Mouse (Mus musculus) intestine, embryonic 16.5 days (tissue): ENCODE measurements around the gene Prn. TPM values are rescaled to one million over a fixed set of nuclear protein-coding genes. Genes with fewer than 3 reads are reported as not detected.
A peak's percentile ranks its signal among the peaks of the same experiment; 100 is the strongest.

Experiments
- ATAC-seq: fragments of 200-750 bp; cut with Nextera tagmentation; 2 replicates; pipeline ENCODE4 v1.8.0; 2017; ENCODE audit warnings: moderate TSS enrichment, moderate library complexity
- H3K27ac ChIP-seq: fragments of 300-500 bp; sonication (generic); 2 replicates; pipeline ENCODE4 v1.5.1; 2014; ENCODE audit warnings: mild to moderate bottlenecking, low read length
- H3K27me3 ChIP-seq: fragments of 300-500 bp; sonication (generic); replicated peaks from 2 replicates; pipeline ENCODE4 v1.6.1; 2014; ENCODE audit warnings: low read length, control low read depth, mixed read lengths; ENCODE audit not compliant: control insufficient read depth, insufficient read depth
- H3K36me3 ChIP-seq: fragments of 300-500 bp; sonication (generic); 2 replicates; pipeline ENCODE4 v1.6.1; 2014; ENCODE audit warnings: low read length, control low read depth; ENCODE audit not compliant: control insufficient read depth, insufficient read depth
- H3K4me1 ChIP-seq: fragments of 300-500 bp; sonication (generic); 2 replicates; pipeline ENCODE4 v1.6.1; 2014; ENCODE audit warnings: low read length, control low read depth, mixed read lengths; ENCODE audit not compliant: control insufficient read depth, insufficient read depth
- H3K4me2 ChIP-seq: fragments of 300-500 bp; sonication (generic); 2 replicates; pipeline ENCODE4 v1.6.1; 2014; ENCODE audit warnings: low read depth, low read length, control low read depth
- H3K4me3 ChIP-seq: fragments of 300-500 bp; sonication (generic); 2 replicates; pipeline ENCODE4 v1.5.1; 2014; ENCODE audit warnings: mild to moderate bottlenecking, low read length
- H3K9ac ChIP-seq: fragments of 300-500 bp; sonication (generic); 2 replicates; pipeline ENCODE4 v1.6.1; 2014; ENCODE audit warnings: low read depth, low read length
- H3K9me3 ChIP-seq: fragments of 300-500 bp; sonication (generic); 2 replicates; pipeline ENCODE4 v1.6.1; 2016; ENCODE audit warnings: low read length, control low read depth; ENCODE audit not compliant: control insufficient read depth
- WGBS: fragments of 180-500 bp; shearing (Covaris S2); extraction: QIAGEN DNeasy Blood & Tissue Kit; methylation state at CpG from one replicate; pipeline ENCODE4 v1.1.7; 2014; 5-methylcytosine and 5-hydroxymethylcytosine counted together
- polyA plus RNA-seq: library from polyadenylated mRNA; unstranded; fragments of >200 nt; fragmentation: Nextera tagmentation; extraction: Ambion mirVana; gene quantifications from 2 replicates; pipeline ENCODE4 v1.2.1, GENCODE M21; 2015

Gene Prn
- polyA plus RNA-seq, 1 experiment from 2014 or later: not detected

- Histone ChIP-seq H3K9ac (no peak overlapping the region), H3K36me3 (no peaks in the 10 kb centered on the region), H3K4me2 (no peak overlapping the region)
Observed at GRCm38 (mm10) chr2:131883136-131883535, 26.6 kb upstream of the Prn start.

GRCm38 (mm10) chr2:131886503-131887160, 23.1 kb upstream of the Prn start:
- no peak overlapping the region for H3K27ac ChIP-seq
- no peaks in the 10 kb centered on the region for H3K27me3 ChIP-seq
- no peak overlapping the region for H3K4me3 ChIP-seq
- no peaks in the 10 kb centered on the region for H3K36me3 ChIP-seq
- H3K4me1 ChIP-seq: peaks cover 4% of the 10 kb centered on the region
- H3K4me2 ChIP-seq: no peak overlapping the region
- WGBS: 85% methylated on average over 6 of the region's 6 CpGs
- no peak overlapping the region for H3K9ac ChIP-seq
- no peak for ATAC-seq
- H3K9me3 ChIP-seq: no peaks in the 10 kb centered on the region

More at GRCm38 (mm10) chr2:131883136-131883535, 26.6 kb upstream of the Prn start:
- no peaks in the 10 kb centered on the region for H3K27me3 ChIP-seq
- no peaks in the 10 kb centered on the region for H3K9me3 ChIP-seq
- WGBS: 45% methylated on average over 2 of the region's 2 CpGs
- H3K4me1 ChIP-seq: no peaks in the 10 kb centered on the region
- H3K4me3 ChIP-seq: no peak overlapping the region
- no peak overlapping the region for H3K27ac ChIP-seq
- ATAC-seq: no peak

GRCm38 (mm10) chr2:131888233-131888632, 21.5 kb upstream of the Prn start:
- H3K4me1 ChIP-seq: peaks cover 4% of the 10 kb centered on the region
- ATAC-seq: no peak
- no peaks in the 10 kb centered on the region for H3K9me3 ChIP-seq
- no peak overlapping the region for H3K4me3 ChIP-seq
- H3K36me3 ChIP-seq: no peaks in the 10 kb centered on the region
- no peak overlapping the region for H3K9ac ChIP-seq
- no peak overlapping the region for H3K27ac ChIP-seq
- no peaks in the 10 kb centered on the region for H3K27me3 ChIP-seq
- no peak overlapping the region for H3K4me2 ChIP-seq
- 57% methylated on average over 7 of the region's 7 CpGs for WGBS

GRCm38 (mm10) chr2:131892534-131892933, 17.2 kb upstream of the Prn start:
- no peak overlapping the region for H3K4me2 ChIP-seq
- H3K4me1 ChIP-seq: peaks cover 4% of the 10 kb centered on the region
- H3K9ac ChIP-seq: no peak overlapping the region
- no peak overlapping the region for H3K27ac ChIP-seq
- H3K36me3 ChIP-seq: no peaks in the 10 kb centered on the region
- no peaks in the 10 kb centered on the region for H3K9me3 ChIP-seq
- no peak for ATAC-seq
- WGBS: 46% methylated on average over 5 of the region's 5 CpGs
- H3K27me3 ChIP-seq: no peaks in the 10 kb centered on the region
- H3K4me3 ChIP-seq: no peak overlapping the region

GRCm38 (mm10) chr2:131895106-131895505, 14.7 kb upstream of the Prn start:
- no peak overlapping the region for H3K9ac ChIP-seq

GRCm38 (mm10) chr2:131896011-131896410, 13.7 kb upstream of the Prn start:
- no peak overlapping the region for H3K27ac ChIP-seq
- H3K9me3 ChIP-seq: no peaks in the 10 kb centered on the region
- no peak overlapping the region for H3K4me3 ChIP-seq
- no peaks in the 10 kb centered on the region for H3K36me3 ChIP-seq
- H3K9ac ChIP-seq: no peak overlapping the region
- no peaks in the 10 kb centered on the region for H3K4me1 ChIP-seq
- no peaks in the 10 kb centered on the region for H3K27me3 ChIP-seq
- 74% methylated on average over 4 of the region's 4 CpGs for WGBS
- ATAC-seq: no peak
- H3K4me2 ChIP-seq: no peak overlapping the region

More at GRCm38 (mm10) chr2:131895106-131895505, 14.7 kb upstream of the Prn start:
- no peaks in the 10 kb centered on the region for H3K4me1 ChIP-seq
- no peak overlapping the region for H3K4me3 ChIP-seq
- H3K4me2 ChIP-seq: no peak overlapping the region
- no peaks in the 10 kb centered on the region for H3K27me3 ChIP-seq
- no peaks in the 10 kb centered on the region for H3K36me3 ChIP-seq
- H3K9me3 ChIP-seq: no peaks in the 10 kb centered on the region
- H3K27ac ChIP-seq: no peak overlapping the region
- whole genome bisulfite sequencing: 46% methylated on average over 2 of the region's 2 CpGs
- ATAC-seq: no peak

GRCm38 (mm10) chr2:131897336-131898109, 12.2 kb upstream of the Prn start:
- Histone ChIP-seq H3K4me2 (no peak overlapping the region), H3K27me3 (no peaks in the 10 kb centered on the region), H3K4me1 (no peaks in the 10 kb centered on the region), H3K36me3 (no peaks in the 10 kb centered on the region), H3K9me3 (no peaks in the 10 kb centered on the region), H3K9ac (no peak overlapping the region), H3K27ac (no peak overlapping the region), H3K4me3 (no peak overlapping the region)
- no peak for ATAC-seq
- WGBS: 90% methylated on average over 12 of the region's 12 CpGs

GRCm38 (mm10) chr2:131902423-131902822, 7.3 kb upstream of the Prn start:
- Histone ChIP-seq H3K4me2 (no peak overlapping the region), H3K9me3 (no peaks in the 10 kb centered on the region), H3K36me3 (no peaks in the 10 kb centered on the region), H3K27ac (peak overlapping the region; percentile 15; the same call in 1 of the 2 replicates), H3K4me3 (no peak overlapping the region), H3K4me1 (peaks cover 3% of the 10 kb centered on the region; the same call in 1 of the 2 replicates), H3K9ac (no peak overlapping the region), H3K27me3 (no peaks in the 10 kb centered on the region)
- 36% methylated on average over 2 of the region's 3 CpGs for WGBS
- ATAC-seq: peak; percentile 78

GRCm38 (mm10) chr2:131902867-131903266, 6.9 kb upstream of the Prn start:
- 33% methylated on average over 8 of the region's 8 CpGs for WGBS
- Histone ChIP-seq H3K4me1 (peaks cover 3% of the 10 kb centered on the region; the same call in 1 of the 2 replicates), H3K4me2 (peak overlapping the region; percentile 16; the same call in 1 of the 2 replicates), H3K4me3 (no peak overlapping the region), H3K9ac (0 out of 2 replicates have a peak overlapping the region, but pooled peaks have one; percentile 19), H3K36me3 (no peaks in the 10 kb centered on the region), H3K27me3 (no peaks in the 10 kb centered on the region), H3K27ac (peak overlapping the region; percentile 74), H3K9me3 (no peaks in the 10 kb centered on the region)
- peak; percentile 91 for ATAC-seq
